Mouse (Mus musculus): ENCODE measurements at regions not wholly inside any gene's neighbourhood (a gene's known extent, or its start where the extent isn't known, plus 50 kb on each side); places are given as distances from the start of the nearest gene placed in this dataset.
A peak's percentile ranks its signal among the peaks of the same experiment; 100 is the strongest.

GRCm38 (mm10) chr3:137728689-137729088 is 57.4 kb downstream of the Gm21962 start:
- Histone ChIP-seq H3K9me3 (ENCODE audit: control insufficient read depth, low read length) (no peaks in the 10 kb centered on the region), H3K9ac (ENCODE audit: low read length) (no peak overlapping the region), H3K4me3 (ENCODE audit: low read length) (no peak overlapping the region), H3K27me3 (ENCODE audit: control insufficient read depth, insufficient read depth, low read depth, low read length) (no peaks in the 10 kb centered on the region), H3K27ac (ENCODE audit: low read length) (no peak overlapping the region), H3K4me1 (replicated peaks; ENCODE audit: control insufficient read depth, insufficient read depth, low read length) (no peaks in the 10 kb centered on the region), H3K4me2 (ENCODE audit: low read depth, low read length) (no peak overlapping the region), H3K36me3 (ENCODE audit: control insufficient read depth, insufficient read depth, low read length) (no peaks in the 10 kb centered on the region)
- 82% methylated on average over 9 of the region's 9 CpGs for WGBS
- no peak for ATAC-seq (ENCODE audit: low read depth)

DNA sequence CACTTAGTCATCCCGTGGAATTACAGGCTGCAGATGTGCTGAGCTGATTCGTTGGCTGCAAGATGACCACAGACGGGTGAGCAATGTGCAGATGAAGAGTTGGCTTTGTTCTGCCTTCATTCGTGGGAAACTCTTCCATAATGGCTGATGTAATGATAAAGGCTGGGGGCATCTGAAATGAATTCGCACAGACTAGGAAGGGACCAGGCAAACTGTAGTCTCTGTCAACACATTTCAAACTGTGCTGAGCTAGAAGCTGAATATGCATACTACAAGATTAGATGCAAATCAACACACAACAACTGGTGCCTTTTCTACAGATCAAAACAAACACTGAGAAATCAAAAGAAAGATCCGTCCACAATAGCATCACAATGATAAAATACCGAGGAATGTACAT is 58.1 kb downstream of the Gm21962 start:
- Histone ChIP-seq H3K9ac (ENCODE audit: low read length) (no peak overlapping the region), H3K4me2 (ENCODE audit: low read depth, low read length) (no peak overlapping the region), H3K9me3 (ENCODE audit: control insufficient read depth, low read length) (no peaks in the 10 kb centered on the region), H3K36me3 (ENCODE audit: control insufficient read depth, insufficient read depth, low read length) (no peaks in the 10 kb centered on the region), H3K27ac (ENCODE audit: low read length) (no peak overlapping the region), H3K4me1 (replicated peaks; ENCODE audit: control insufficient read depth, insufficient read depth, low read length) (no peaks in the 10 kb centered on the region), H3K27me3 (ENCODE audit: control insufficient read depth, insufficient read depth, low read depth, low read length) (no peaks in the 10 kb centered on the region), H3K4me3 (ENCODE audit: low read length) (no peak overlapping the region)
- 60% methylated on average over 7 of the region's 7 CpGs for WGBS
- ATAC-seq (ENCODE audit: low read depth), result no peak

GRCm38 (mm10) chr3:137737222-137737800 is 66.0 kb downstream of the Gm21962 start:
- no peak overlapping the region for H3K4me3 ChIP-seq (ENCODE audit: low read length)
- WGBS, result 56% methylated on average over 12 of the region's 12 CpGs
- no peak overlapping the region for H3K27ac ChIP-seq (ENCODE audit: low read length)
- no peak overlapping the region for H3K4me2 ChIP-seq (ENCODE audit: low read depth, low read length)
- no peaks in the 10 kb centered on the region for H3K9me3 ChIP-seq (ENCODE audit: control insufficient read depth, low read length)
- no peaks in the 10 kb centered on the region for H3K36me3 ChIP-seq (ENCODE audit: control insufficient read depth, insufficient read depth, low read length)
- H3K4me1 ChIP-seq (replicated peaks; ENCODE audit: control insufficient read depth, insufficient read depth, low read length), result no peaks in the 10 kb centered on the region
- no peaks in the 10 kb centered on the region for H3K27me3 ChIP-seq (ENCODE audit: control insufficient read depth, insufficient read depth, low read depth, low read length)
- no peak for ATAC-seq (ENCODE audit: low read depth)
- H3K9ac ChIP-seq (ENCODE audit: low read length), result no peak overlapping the region

DNA sequence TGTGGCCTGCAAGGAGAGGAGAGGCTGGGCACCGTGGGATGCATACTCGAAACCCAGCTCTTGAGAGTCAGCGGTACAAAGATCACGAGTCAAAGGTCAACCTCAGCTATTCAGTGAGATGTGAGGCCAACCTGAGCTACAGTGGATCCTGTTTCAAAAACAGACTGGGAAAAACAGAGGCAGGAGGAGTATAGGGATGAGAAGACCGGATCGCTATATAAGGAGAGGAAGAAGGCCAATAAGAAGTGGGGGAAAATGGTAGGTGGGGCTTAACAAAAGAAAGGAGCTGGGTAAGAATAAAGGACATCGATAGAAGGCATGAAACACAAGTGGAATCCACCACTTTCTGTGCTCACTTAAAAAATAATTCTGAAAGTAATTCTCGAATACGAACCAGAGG is 70.2 kb downstream of the Gm21962 start:
- ATAC-seq (ENCODE audit: low read depth), result no peak
- Histone ChIP-seq H3K9ac (ENCODE audit: low read length) (no peak overlapping the region), H3K36me3 (ENCODE audit: control insufficient read depth, insufficient read depth, low read length) (no peaks in the 10 kb centered on the region), H3K4me3 (ENCODE audit: low read length) (no peak overlapping the region), H3K9me3 (ENCODE audit: control insufficient read depth, low read length) (no peaks in the 10 kb centered on the region), H3K4me2 (ENCODE audit: low read depth, low read length) (no peak overlapping the region), H3K4me1 (replicated peaks; ENCODE audit: control insufficient read depth, insufficient read depth, low read length) (no peaks in the 10 kb centered on the region), H3K27ac (ENCODE audit: low read length) (no peak overlapping the region), H3K27me3 (ENCODE audit: control insufficient read depth, insufficient read depth, low read depth, low read length) (no peaks in the 10 kb centered on the region)
- WGBS, result 76% methylated on average over 9 of the region's 9 CpGs

DNA sequence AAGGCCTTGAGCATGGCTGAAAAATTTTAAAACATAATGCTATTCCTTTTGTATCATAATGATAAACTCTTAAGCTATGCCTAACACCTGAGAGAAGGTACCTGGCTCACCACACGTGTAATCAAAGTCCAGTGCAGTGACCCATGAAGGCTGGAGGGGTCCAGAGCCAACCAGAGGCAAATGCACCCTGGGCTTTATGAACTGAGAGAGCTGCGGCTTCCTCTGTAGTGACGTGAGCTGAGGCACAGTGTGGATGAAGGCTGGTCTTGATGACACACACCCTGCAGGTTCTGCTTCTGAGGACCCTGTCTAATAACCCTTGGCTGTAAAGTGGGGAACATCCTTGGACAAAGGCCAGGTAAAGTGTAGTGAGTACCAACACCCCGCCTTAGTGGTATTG is 70.8 kb downstream of the Gm21962 start:
- H3K27ac ChIP-seq (ENCODE audit: low read length), result no peak overlapping the region
- H3K36me3 ChIP-seq (ENCODE audit: control insufficient read depth, insufficient read depth, low read length), result no peaks in the 10 kb centered on the region
- no peak overlapping the region for H3K4me3 ChIP-seq (ENCODE audit: low read length)
- H3K9me3 ChIP-seq (ENCODE audit: control insufficient read depth, low read length), result no peaks in the 10 kb centered on the region
- ATAC-seq (ENCODE audit: low read depth), result no peak
- no peak overlapping the region for H3K4me2 ChIP-seq (ENCODE audit: low read depth, low read length)
- H3K4me1 ChIP-seq (replicated peaks; ENCODE audit: control insufficient read depth, insufficient read depth, low read length), result no peaks in the 10 kb centered on the region
- H3K9ac ChIP-seq (ENCODE audit: low read length), result no peak overlapping the region
- 75% methylated on average over 4 of the region's 4 CpGs for WGBS
- H3K27me3 ChIP-seq (ENCODE audit: control insufficient read depth, insufficient read depth, low read depth, low read length), result no peaks in the 10 kb centered on the region

- Histone ChIP-seq H3K9me3 (ENCODE audit: control insufficient read depth, low read length) (no peaks in the 10 kb centered on the region), H3K4me1 (replicated peaks; ENCODE audit: control insufficient read depth, insufficient read depth, low read length) (peaks cover 7% of the 10 kb centered on the region; the same call in 1 of the 2 replicates), H3K4me3 (ENCODE audit: low read length) (no peak overlapping the region), H3K9ac (ENCODE audit: low read length) (no peak overlapping the region), H3K27me3 (ENCODE audit: control insufficient read depth, insufficient read depth, low read depth, low read length) (no peaks in the 10 kb centered on the region), H3K36me3 (ENCODE audit: control insufficient read depth, insufficient read depth, low read length) (no peaks in the 10 kb centered on the region), H3K4me2 (ENCODE audit: low read depth, low read length) (no peak overlapping the region), H3K27ac (ENCODE audit: low read length) (no peak overlapping the region)
- WGBS, result 46% methylated on average over 9 of the region's 9 CpGs
- ATAC-seq (ENCODE audit: low read depth), result peak; percentile 70
These were observed 80.5 kb downstream of the Gm21962 start for GRCm38 (mm10) chr3:137751732-137752260.

DNA sequence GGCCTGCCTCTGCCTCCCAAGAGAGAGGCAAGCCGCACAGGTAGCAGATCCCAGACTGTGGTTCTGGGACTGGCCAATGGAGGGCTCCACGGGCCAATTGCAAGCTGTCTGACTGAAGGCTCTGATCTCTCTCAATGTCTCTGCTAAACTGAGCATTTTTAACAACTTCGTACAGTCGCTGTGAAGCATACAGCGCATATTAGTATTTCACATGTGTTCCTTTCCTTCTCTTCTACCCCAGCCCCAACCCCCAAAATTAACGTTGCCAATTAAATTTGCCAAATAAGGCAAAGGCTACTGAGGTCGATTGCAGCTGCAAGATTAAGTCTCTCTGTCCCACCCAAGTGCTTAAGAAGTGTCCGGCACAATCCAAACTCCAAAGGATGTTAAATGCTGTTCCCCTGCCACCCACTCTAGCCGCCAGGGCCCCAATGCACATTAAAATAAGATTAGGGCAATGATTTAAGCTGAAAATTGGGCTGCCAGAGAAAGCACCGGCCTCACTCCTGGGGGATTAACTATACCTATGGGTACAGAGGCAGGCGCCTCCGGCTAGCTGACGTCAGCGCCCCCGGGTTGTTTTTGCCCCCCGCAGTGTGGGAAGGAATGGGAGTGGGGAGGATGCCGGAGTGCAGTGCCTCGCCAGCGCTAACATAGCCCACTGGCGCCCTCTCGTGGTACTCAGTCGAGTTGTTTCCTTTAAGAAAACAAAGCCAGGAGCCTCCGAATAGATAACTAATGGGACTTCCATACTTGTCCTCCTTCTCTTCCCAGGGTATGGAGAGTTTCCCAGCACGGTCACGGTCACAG is 81.3 kb downstream of the Gm21962 start:
- Histone ChIP-seq H3K9ac (ENCODE audit: low read length) (peak overlapping the region; percentile 55), H3K27me3 (ENCODE audit: control insufficient read depth, insufficient read depth, low read depth, low read length) (no peaks in the 10 kb centered on the region), H3K27ac (ENCODE audit: low read length) (peak overlapping the region; percentile 23), H3K9me3 (ENCODE audit: control insufficient read depth, low read length) (no peaks in the 10 kb centered on the region), H3K36me3 (ENCODE audit: control insufficient read depth, insufficient read depth, low read length) (no peaks in the 10 kb centered on the region), H3K4me3 (ENCODE audit: low read length) (peak overlapping the region; percentile 46), H3K4me2 (ENCODE audit: low read depth, low read length) (peak overlapping the region; percentile 63), H3K4me1 (replicated peaks; ENCODE audit: control insufficient read depth, insufficient read depth, low read length) (peaks cover 7% of the 10 kb centered on the region; the same call in 1 of the 2 replicates)
- peak; percentile 82 for ATAC-seq (ENCODE audit: low read depth)
- WGBS, result 15% methylated on average over 25 of the region's 25 CpGs

DNA sequence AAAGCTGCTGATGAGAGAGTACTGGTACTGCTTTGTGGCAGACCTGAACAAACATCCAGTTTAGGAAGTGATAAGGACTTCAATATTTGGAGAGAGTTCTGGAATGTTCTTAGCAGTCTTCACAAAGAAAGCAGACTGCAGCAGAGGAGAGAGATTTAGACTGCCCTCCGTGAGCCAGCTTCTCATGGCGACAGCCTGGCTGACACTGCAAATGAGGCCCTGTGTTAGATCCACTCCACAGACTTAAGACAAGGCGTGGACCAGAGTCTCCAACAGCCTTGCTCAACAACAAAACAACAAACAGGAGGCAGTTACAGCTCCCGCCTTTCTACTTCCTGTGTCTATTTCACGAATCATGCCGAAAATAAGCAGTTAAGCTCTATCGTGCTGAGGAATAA is 81.9 kb downstream of the Gm21962 start:
- H3K4me2 ChIP-seq (ENCODE audit: low read depth, low read length), result peak overlapping the region; percentile 63
- no peaks in the 10 kb centered on the region for H3K36me3 ChIP-seq (ENCODE audit: control insufficient read depth, insufficient read depth, low read length)
- H3K9ac ChIP-seq (ENCODE audit: low read length), result peak overlapping the region; percentile 31
- no peaks in the 10 kb centered on the region for H3K27me3 ChIP-seq (ENCODE audit: control insufficient read depth, insufficient read depth, low read depth, low read length)
- no peaks in the 10 kb centered on the region for H3K9me3 ChIP-seq (ENCODE audit: control insufficient read depth, low read length)
- peak; percentile 60 for ATAC-seq (ENCODE audit: low read depth)
- peaks cover 7% of the 10 kb centered on the region; the same call in 1 of the 2 replicates for H3K4me1 ChIP-seq (replicated peaks; ENCODE audit: control insufficient read depth, insufficient read depth, low read length)
- peak overlapping the region; percentile 46 for H3K4me3 ChIP-seq (ENCODE audit: low read length)
- WGBS, result 34% methylated on average over 7 of the region's 7 CpGs
- no peak overlapping the region for H3K27ac ChIP-seq (ENCODE audit: low read length)

DNA sequence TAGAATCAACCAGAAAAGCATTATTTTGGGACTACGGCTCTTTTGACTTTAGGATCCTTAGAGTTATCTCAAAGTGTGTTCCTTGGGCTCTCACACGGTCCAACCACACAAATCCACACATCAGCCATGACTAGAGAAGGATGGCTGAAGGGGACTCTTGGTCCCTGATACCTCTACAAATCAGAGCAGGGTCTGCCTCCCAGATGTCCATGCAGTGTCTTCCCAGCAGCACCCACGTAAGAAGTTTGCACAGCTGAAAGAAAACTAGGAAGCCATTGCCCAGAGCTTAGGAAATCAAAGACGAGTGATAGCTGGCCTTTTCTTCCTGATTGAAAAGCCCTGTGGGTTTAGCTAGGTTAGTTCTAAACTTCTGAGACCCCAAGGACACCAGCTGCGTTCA is 84.1 kb downstream of the Gm21962 start:
- H3K36me3 ChIP-seq (ENCODE audit: control insufficient read depth, insufficient read depth, low read length), result no peaks in the 10 kb centered on the region
- H3K4me2 ChIP-seq (ENCODE audit: low read depth, low read length), result no peak overlapping the region
- no peak overlapping the region for H3K27ac ChIP-seq (ENCODE audit: low read length)
- no peaks in the 10 kb centered on the region for H3K27me3 ChIP-seq (ENCODE audit: control insufficient read depth, insufficient read depth, low read depth, low read length)
- 76% methylated on average over 5 of the region's 5 CpGs for WGBS
- H3K9me3 ChIP-seq (ENCODE audit: control insufficient read depth, low read length), result no peaks in the 10 kb centered on the region
- no peak overlapping the region for H3K4me3 ChIP-seq (ENCODE audit: low read length)
- H3K4me1 ChIP-seq (replicated peaks; ENCODE audit: control insufficient read depth, insufficient read depth, low read length), result peaks cover 7% of the 10 kb centered on the region; the same call in 1 of the 2 replicates
- H3K9ac ChIP-seq (ENCODE audit: low read length), result no peak overlapping the region
- no peak for ATAC-seq (ENCODE audit: low read depth)

Measured in lung, embryonic 16.5 days (tissue).